Mouse (Mus musculus): ENCODE results near the gene Ccdc186. TPM values are rescaled to one million over a fixed set of nuclear protein-coding genes. Genes with fewer than 3 reads are reported as not detected.

The Ccdc186 gene
- polyA plus RNA-seq, 1 experiment from 2014 or later: 14.4 TPM

- Histone ChIP-seq H3K27ac (peak overlapping the region; percentile 94), H3K4me1 (peaks cover 21% of the 10 kb centered on the region), H3K36me3 (replicated peaks) (no peaks in the 10 kb centered on the region; the same call in 1 of the 2 replicates), H3K4me3 (peak overlapping the region; percentile 99), H3K9me3 (peaks cover 4% of the 10 kb centered on the region; the same call in 1 of the 2 replicates), H3K27me3 (ENCODE audit: poor library complexity, severe bottlenecking) (peaks cover 25% of the 10 kb centered on the region)
- DNase-seq (ENCODE audit: extremely low spot score, low spot score): no peak
- WGBS: 9% methylated on average over 22 of the region's 22 CpGs
Measured at GRCm38 (mm10) chr19:56821040-56821797, 771 bp downstream of the Ccdc186 start.

- Histone ChIP-seq H3K27me3 (ENCODE audit: poor library complexity, severe bottlenecking) (0 out of 2 replicates have a peak, but pooled peaks cover under 1% of the 10 kb centered on the region), H3K4me3 (no peak overlapping the region), H3K27ac (no peak overlapping the region), H3K9me3 (no peaks in the 10 kb centered on the region), H3K4me1 (peaks cover 34% of the 10 kb centered on the region), H3K36me3 (replicated peaks) (peaks cover 10% of the 10 kb centered on the region)
- 85% methylated on average over 14 of the region's 14 CpGs for WGBS
- DNase-seq (ENCODE audit: extremely low spot score, low spot score): no peak
Measured at GRCm38 (mm10) chr19:56817851-56818526, 4.0 kb downstream of the Ccdc186 start.

- Histone ChIP-seq H3K4me1 (peaks cover 38% of the 10 kb centered on the region), H3K27ac (no peak overlapping the region), H3K9me3 (no peaks in the 10 kb centered on the region), H3K36me3 (replicated peaks) (peaks cover 32% of the 10 kb centered on the region), H3K4me3 (no peak overlapping the region), H3K27me3 (ENCODE audit: poor library complexity, severe bottlenecking) (no peaks in the 10 kb centered on the region)
- WGBS: 90% methylated on average over 4 of the region's 4 CpGs
- no peak for DNase-seq (ENCODE audit: extremely low spot score, low spot score)
Measured at GRCm38 (mm10) chr19:56813360-56813759, 8.6 kb downstream of the Ccdc186 start.

- peak; percentile 52 for DNase-seq (ENCODE audit: extremely low spot score, low spot score)
- Histone ChIP-seq H3K9me3 (no peaks in the 10 kb centered on the region), H3K4me3 (no peak overlapping the region), H3K4me1 (peaks cover 34% of the 10 kb centered on the region), H3K27me3 (ENCODE audit: poor library complexity, severe bottlenecking) (no peaks in the 10 kb centered on the region), H3K36me3 (replicated peaks) (peaks cover 49% of the 10 kb centered on the region), H3K27ac (no peak overlapping the region)
- 51% methylated on average over 9 of the region's 9 CpGs for WGBS
Measured at GRCm38 (mm10) chr19:56811590-56811989, 10.4 kb downstream of the Ccdc186 start.

GRCm38 (mm10) chr19:56810641-56811146 lies 11.3 kb downstream of the Ccdc186 start:
- DNase-seq (ENCODE audit: extremely low spot score, low spot score): no peak
- Histone ChIP-seq H3K4me1 (peaks cover 28% of the 10 kb centered on the region), H3K27me3 (ENCODE audit: poor library complexity, severe bottlenecking) (no peaks in the 10 kb centered on the region), H3K4me3 (no peak overlapping the region), H3K27ac (no peak overlapping the region), H3K36me3 (replicated peaks) (peaks cover 52% of the 10 kb centered on the region), H3K9me3 (no peaks in the 10 kb centered on the region)

- peaks cover 23% of the 10 kb centered on the region for H3K4me1 ChIP-seq
- no peak overlapping the region for H3K27ac ChIP-seq
- no peak for DNase-seq (ENCODE audit: extremely low spot score, low spot score)
- peaks cover 68% of the 10 kb centered on the region for H3K36me3 ChIP-seq (replicated peaks)
- 64% methylated on average over 5 of the region's 5 CpGs for WGBS
- H3K9me3 ChIP-seq: no peaks in the 10 kb centered on the region
- H3K4me3 ChIP-seq: no peak overlapping the region
- H3K27me3 ChIP-seq (ENCODE audit: poor library complexity, severe bottlenecking): no peaks in the 10 kb centered on the region
Measured at GRCm38 (mm10) chr19:56808771-56809170, 13.2 kb downstream of the Ccdc186 start.

- Histone ChIP-seq H3K4me3 (no peak overlapping the region), H3K36me3 (replicated peaks) (peaks cover 68% of the 10 kb centered on the region), H3K9me3 (no peaks in the 10 kb centered on the region), H3K27ac (no peak overlapping the region), H3K4me1 (peaks cover 21% of the 10 kb centered on the region), H3K27me3 (ENCODE audit: poor library complexity, severe bottlenecking) (no peaks in the 10 kb centered on the region)
- DNase-seq (ENCODE audit: extremely low spot score, low spot score): no peak
- 95% methylated on average over 5 of the region's 5 CpGs for WGBS
Measured at GRCm38 (mm10) chr19:56807122-56807521, 14.9 kb downstream of the Ccdc186 start.

- DNase-seq (ENCODE audit: extremely low spot score, low spot score): no peak
- 85% methylated on average over 2 of the region's 2 CpGs for WGBS
- peaks cover 9% of the 10 kb centered on the region for H3K4me1 ChIP-seq
- peaks cover 82% of the 10 kb centered on the region for H3K36me3 ChIP-seq (replicated peaks)
- no peak overlapping the region for H3K27ac ChIP-seq
- H3K4me3 ChIP-seq: no peak overlapping the region
- no peaks in the 10 kb centered on the region for H3K27me3 ChIP-seq (ENCODE audit: poor library complexity, severe bottlenecking)
- H3K9me3 ChIP-seq: no peaks in the 10 kb centered on the region
Measured at GRCm38 (mm10) chr19:56805366-56805765, 16.6 kb downstream of the Ccdc186 start.

- Histone ChIP-seq H3K27ac (no peak overlapping the region), H3K4me1 (no peaks in the 10 kb centered on the region), H3K9me3 (no peaks in the 10 kb centered on the region), H3K4me3 (no peak overlapping the region), H3K27me3 (ENCODE audit: poor library complexity, severe bottlenecking) (no peaks in the 10 kb centered on the region), H3K36me3 (replicated peaks) (peaks cover 92% of the 10 kb centered on the region)
- WGBS: 91% methylated on average over 3 of the region's 3 CpGs
- DNase-seq (ENCODE audit: extremely low spot score, low spot score): no peak
Measured at GRCm38 (mm10) chr19:56802352-56802746, 19.6 kb downstream of the Ccdc186 start.

GRCm38 (mm10) chr19:56801656-56802351 lies 20.2 kb downstream of the Ccdc186 start:
- Histone ChIP-seq H3K27me3 (ENCODE audit: poor library complexity, severe bottlenecking) (no peaks in the 10 kb centered on the region), H3K4me3 (no peak overlapping the region), H3K9me3 (no peaks in the 10 kb centered on the region), H3K36me3 (replicated peaks) (peaks cover 90% of the 10 kb centered on the region), H3K27ac (no peak overlapping the region), H3K4me1 (no peaks in the 10 kb centered on the region)
- DNase-seq (ENCODE audit: extremely low spot score, low spot score): no peak
- 92% methylated on average over 10 of the region's 10 CpGs for WGBS

GRCm38 (mm10) chr19:56800930-56801655 lies 20.9 kb downstream of the Ccdc186 start:
- Histone ChIP-seq H3K4me3 (no peak overlapping the region), H3K9me3 (no peaks in the 10 kb centered on the region), H3K36me3 (replicated peaks) (peaks cover 94% of the 10 kb centered on the region), H3K27me3 (ENCODE audit: poor library complexity, severe bottlenecking) (no peaks in the 10 kb centered on the region), H3K27ac (no peak overlapping the region), H3K4me1 (no peaks in the 10 kb centered on the region)
- 87% methylated on average over 7 of the region's 7 CpGs for WGBS
- no peak for DNase-seq (ENCODE audit: extremely low spot score, low spot score)

GRCm38 (mm10) chr19:56800226-56800625 lies 21.8 kb downstream of the Ccdc186 start:
- 88% methylated on average over 8 of the region's 8 CpGs for WGBS
- H3K4me3 ChIP-seq: no peak overlapping the region
- H3K27me3 ChIP-seq (ENCODE audit: poor library complexity, severe bottlenecking): no peaks in the 10 kb centered on the region
- DNase-seq (ENCODE audit: extremely low spot score, low spot score): no peak
- no peaks in the 10 kb centered on the region for H3K4me1 ChIP-seq
- H3K27ac ChIP-seq: no peak overlapping the region
- H3K36me3 ChIP-seq (replicated peaks): peaks cover 96% of the 10 kb centered on the region
- no peaks in the 10 kb centered on the region for H3K9me3 ChIP-seq

Measured in forebrain, embryonic 10.5 days (tissue).